Mouse (Mus musculus): ENCODE data around the gene Il31.

Il31 gene

GRCm38 (mm10) chr5:123473817-123474216, 15.5 kb downstream of the Il31 start:
- in situ Hi-C loops (cut with MboI, MseI) = no loop called here

GRCm38 (mm10) chr5:123470784-123471400, 18.4 kb downstream of the Il31 start:
- in situ Hi-C loops (cut with MboI, MseI) = no loop called here

DNA sequence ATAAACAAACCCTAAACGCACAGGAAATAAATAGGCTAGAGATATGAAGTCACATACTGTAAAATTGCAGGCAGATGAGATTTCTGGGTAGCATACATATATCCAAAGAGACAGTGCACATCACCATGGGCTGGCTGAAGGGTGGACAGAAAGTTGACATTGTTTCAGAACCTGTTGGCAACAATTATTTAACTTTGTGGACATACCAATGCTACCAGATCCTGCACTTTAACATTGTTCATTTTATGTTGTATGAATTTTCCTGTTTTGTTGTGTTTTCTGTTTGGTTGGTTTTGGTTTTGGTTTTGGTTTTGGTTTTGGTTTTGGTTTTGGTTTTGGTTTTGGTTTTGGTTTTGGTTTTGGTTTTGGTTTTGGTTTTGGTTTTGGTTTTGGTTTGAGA, 24.7 kb downstream of the Il31 start:
- in situ Hi-C loops (cut with MboI, MseI) = no loop called here

DNA sequence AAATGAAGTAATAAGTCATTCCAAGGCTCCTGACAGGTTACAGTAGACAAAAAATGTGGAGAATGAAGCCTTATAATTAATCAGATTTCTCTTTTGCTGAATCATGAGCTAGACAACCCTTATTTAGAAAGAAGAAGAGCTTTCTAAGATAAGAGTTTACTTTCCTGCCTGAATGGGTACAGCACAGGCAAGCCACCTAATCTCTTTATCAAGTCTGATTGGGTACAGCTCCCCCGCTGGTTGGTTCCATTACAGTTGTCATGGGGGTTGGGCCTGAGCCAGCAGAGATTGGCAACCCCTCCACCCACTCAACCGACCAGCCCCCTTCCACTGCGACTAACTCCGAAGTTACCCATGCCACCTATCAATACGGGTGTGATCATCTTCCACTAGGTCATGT, 27.9 kb downstream of the Il31 start:
- in situ Hi-C loops (cut with MboI, MseI) = no loop called here

DNA sequence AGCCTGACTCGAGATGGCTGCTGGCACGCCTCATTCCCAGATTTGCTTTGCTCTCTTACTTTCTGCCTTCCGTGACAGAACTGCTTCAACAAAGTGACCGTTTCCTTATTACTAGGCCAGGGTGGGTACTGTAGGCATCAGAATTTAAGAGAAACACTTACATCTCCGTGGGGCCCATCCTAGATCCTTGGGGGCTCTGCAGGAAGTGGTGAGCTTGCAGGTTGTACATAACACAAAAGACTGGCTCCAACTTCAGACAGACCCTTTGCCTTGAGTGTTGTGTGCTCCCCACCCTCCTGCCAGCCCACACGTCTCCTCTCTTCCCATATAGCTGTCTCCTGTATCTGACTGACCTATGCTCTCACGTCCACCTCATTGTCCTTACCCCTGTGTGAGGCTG, 37.4 kb downstream of the Il31 start:
- in situ Hi-C loops (cut with MboI, MseI) = no loop called here

DNA sequence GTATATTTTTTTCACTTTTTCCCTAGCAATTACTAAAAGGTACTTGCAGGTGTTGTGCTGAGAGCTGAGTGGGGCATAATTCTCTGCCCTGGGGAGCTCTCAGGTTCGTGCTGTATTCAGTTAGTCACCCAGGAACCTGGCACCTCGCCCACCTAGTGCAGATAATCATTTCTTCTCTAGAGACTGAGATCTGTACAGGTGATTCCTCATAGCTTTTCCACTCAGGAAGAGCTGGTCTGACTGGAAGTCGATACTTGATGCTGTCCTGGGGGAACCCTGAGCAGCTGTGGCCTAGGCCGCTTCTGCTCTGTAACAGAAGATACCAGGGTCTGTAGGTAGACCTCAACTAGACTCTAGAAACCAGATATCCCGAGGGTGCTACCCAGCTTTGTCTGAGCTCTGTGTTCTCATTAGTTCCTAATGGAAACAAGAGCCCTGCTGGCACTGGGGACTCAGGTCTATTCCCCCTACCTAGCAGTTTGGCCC, 44.4 kb downstream of the Il31 start:
- in situ Hi-C loops (cut with MboI, MseI) = loop anchor here (5.0 kb wide), 2 partner anchors 52 to 78 kb away; no protein-coding TSS in a partner anchor

DNA sequence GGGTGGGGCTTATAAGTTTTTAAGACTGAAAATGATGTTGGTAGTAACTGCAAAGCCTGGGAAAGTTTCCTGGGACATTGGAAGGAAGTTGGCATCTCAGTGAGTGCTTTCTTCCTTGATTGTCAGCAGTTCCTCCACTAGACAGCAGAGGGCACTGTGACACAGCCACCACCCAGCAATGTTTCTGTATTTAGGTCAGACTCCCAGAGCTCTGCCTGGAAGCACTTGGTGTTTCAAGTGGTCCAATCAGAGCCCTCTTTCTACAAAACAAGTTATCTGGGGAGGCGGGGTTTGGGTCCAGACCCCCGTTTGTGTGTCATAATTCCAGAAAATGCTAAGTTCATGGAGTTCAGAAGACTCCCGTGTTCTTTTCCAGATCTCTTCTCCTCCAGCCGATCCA, 45.2 kb downstream of the Il31 start:
- in situ Hi-C loops (cut with MboI, MseI) = loop anchor here (5.0 kb wide), 2 partner anchors 53 to 77 kb away; no protein-coding TSS in a partner anchor

GRCm38 (mm10) chr5:123442283-123442682, 47.0 kb downstream of the Il31 start:
- in situ Hi-C loops (cut with MboI, MseI) = loop anchor here (5.0 kb wide), 2 partner anchors 55 to 75 kb away; no protein-coding TSS in a partner anchor

GRCm38 (mm10) chr5:123440664-123441063, 48.6 kb downstream of the Il31 start:
- in situ Hi-C loops (cut with MboI, MseI) = loop anchor here (5.0 kb wide), 2 partner anchors 57 to 73 kb away; no protein-coding TSS in a partner anchor

GRCm38 (mm10) chr5:123439941-123440340, 49.3 kb downstream of the Il31 start:
- in situ Hi-C loops (cut with MboI, MseI) = loop anchor here (5.0 kb wide), 2 partner anchors 57 to 73 kb away; no protein-coding TSS in a partner anchor

- in situ Hi-C loops (cut with MboI, MseI) = no loop called here
Observed at GRCm38 (mm10) chr5:123439312-123439711, 50.0 kb downstream of the Il31 start.

- in situ Hi-C loops (cut with MboI, MseI) = no loop called here
Observed at GRCm38 (mm10) chr5:123438381-123438780, 50.9 kb downstream of the Il31 start.

DNA sequence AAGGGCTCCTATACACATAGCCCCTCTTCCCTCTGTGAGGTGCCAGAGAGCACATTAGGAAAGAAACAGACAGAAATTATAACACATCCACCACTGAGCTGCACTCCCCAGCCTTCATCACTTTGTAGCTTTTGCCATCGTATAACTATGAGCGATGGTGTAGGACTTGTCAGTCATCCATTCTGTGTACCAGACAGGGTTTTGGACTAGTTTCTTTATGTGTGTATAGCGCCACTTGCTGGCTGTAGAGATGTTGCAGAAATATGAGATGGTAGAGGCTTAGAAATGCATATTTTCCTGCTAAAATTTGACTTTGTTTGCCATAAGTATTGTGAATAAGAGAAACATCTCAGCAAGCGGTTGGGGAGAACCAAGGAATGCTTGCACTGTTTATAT, 52.5 kb downstream of the Il31 start:
- in situ Hi-C loops (cut with MboI, MseI) = no loop called here

- in situ Hi-C loops (cut with MboI, MseI) = no loop called here
Observed at GRCm38 (mm10) chr5:123436071-123436779, 53.1 kb downstream of the Il31 start.

DNA sequence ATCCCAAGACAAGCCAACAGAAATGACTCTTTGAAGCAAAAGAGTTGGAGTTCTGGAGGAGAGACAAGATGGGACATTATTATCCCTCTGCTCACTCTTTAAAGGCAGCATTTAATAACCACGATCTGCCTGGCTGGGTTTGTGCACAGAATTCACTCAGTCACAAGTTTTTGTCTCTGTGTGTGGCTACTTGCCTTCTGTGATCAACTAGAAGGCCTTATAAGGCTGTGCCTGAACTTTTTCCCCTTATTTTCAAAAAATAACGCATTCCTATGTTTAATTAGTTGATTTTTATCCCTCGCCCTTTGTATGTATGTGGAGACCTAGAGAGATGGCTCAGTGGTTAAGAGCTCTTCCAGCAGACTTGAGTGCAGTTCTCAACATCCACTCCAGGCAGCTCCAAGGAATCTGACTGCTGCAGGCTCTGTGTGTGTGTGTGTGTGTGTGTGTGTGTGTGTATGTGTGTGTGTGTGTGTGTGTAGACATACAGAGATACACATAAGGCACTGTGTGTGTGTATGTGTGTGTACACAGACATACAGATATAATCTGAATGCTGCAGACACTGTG, 56.9 kb downstream of the Il31 start:
- in situ Hi-C loops (cut with MboI, MseI) = no loop called here

GRCm38 (mm10) chr5:123431524-123432304, 57.6 kb downstream of the Il31 start:
- in situ Hi-C loops (cut with MboI, MseI) = no loop called here
